Mouse (Mus musculus): ENCODE data around the gene Fsip1. TPM values are rescaled to one million over a fixed set of nuclear protein-coding genes. Genes with fewer than 3 reads are reported as not detected.

Gene Fsip1
- polyA plus RNA-seq, 1 experiment: 29.8 TPM

GRCm38 (mm10) chr2:118278249-118278648 lies 21.5 kb upstream of the Fsip1 start:
- H3K4me1 ChIP-seq (ENCODE audit: control insufficient read depth, insufficient read depth, low read length): no peaks in the 10 kb centered on the region
- H3K36me3 ChIP-seq (ENCODE audit: control insufficient read depth, insufficient read depth, low read length): no peaks in the 10 kb centered on the region
- H3K4me3 ChIP-seq (ENCODE audit: control insufficient read depth, low read depth, low read length): no peak overlapping the region
- no peak overlapping the region for H3K27ac ChIP-seq (ENCODE audit: control insufficient read depth, insufficient read depth, low read depth, low read length)
- TF ChIP-seq CTCF (IDR thresholded peaks at IDR 0.05; ENCODE audit: control insufficient read depth, insufficient read depth, insufficient replicate concordance, low read depth, low read length): no peak
- TF ChIP-seq POLR2A (IDR thresholded peaks at IDR 0.05; ENCODE audit: control insufficient read depth, low read depth, low read length): no peak
- H3K27me3 ChIP-seq (ENCODE audit: control insufficient read depth, insufficient read depth, low read length): no peaks in the 10 kb centered on the region

- no peaks in the 10 kb centered on the region for H3K36me3 ChIP-seq (ENCODE audit: control insufficient read depth, insufficient read depth, low read length)
- H3K4me3 ChIP-seq (ENCODE audit: control insufficient read depth, low read depth, low read length): peak overlapping the region; percentile 75
- no peaks in the 10 kb centered on the region; the same call in none of the 2 replicates for H3K4me1 ChIP-seq (ENCODE audit: control insufficient read depth, insufficient read depth, low read length)
- no peaks in the 10 kb centered on the region for H3K27me3 ChIP-seq (ENCODE audit: control insufficient read depth, insufficient read depth, low read length)
- no peak overlapping the region; the same call in 1 of the 2 replicates for H3K27ac ChIP-seq (ENCODE audit: control insufficient read depth, insufficient read depth, low read depth, low read length)
- TF ChIP-seq CTCF (IDR thresholded peaks at IDR 0.05; ENCODE audit: control insufficient read depth, insufficient read depth, insufficient replicate concordance, low read depth, low read length) (no peak), POLR2A (IDR thresholded peaks at IDR 0.05; ENCODE audit: control insufficient read depth, low read depth, low read length) (peak; percentile 69; the same call in 1 of the 2 replicates)
Observed at GRCm38 (mm10) chr2:118271606-118272005, 14.8 kb upstream of the Fsip1 start.

GRCm38 (mm10) chr2:118270213-118270612 lies 13.4 kb upstream of the Fsip1 start:
- TF ChIP-seq POLR2A (IDR thresholded peaks at IDR 0.05; ENCODE audit: control insufficient read depth, low read depth, low read length) (no peak), CTCF (IDR thresholded peaks at IDR 0.05; ENCODE audit: control insufficient read depth, insufficient read depth, insufficient replicate concordance, low read depth, low read length) (no peak)
- Histone ChIP-seq H3K4me1 (ENCODE audit: control insufficient read depth, insufficient read depth, low read length) (no peaks in the 10 kb centered on the region; the same call in none of the 2 replicates), H3K27ac (ENCODE audit: control insufficient read depth, insufficient read depth, low read depth, low read length) (no peak overlapping the region), H3K36me3 (ENCODE audit: control insufficient read depth, insufficient read depth, low read length) (no peaks in the 10 kb centered on the region), H3K27me3 (ENCODE audit: control insufficient read depth, insufficient read depth, low read length) (no peaks in the 10 kb centered on the region), H3K4me3 (ENCODE audit: control insufficient read depth, low read depth, low read length) (no peak overlapping the region)

- no peak overlapping the region for H3K27ac ChIP-seq (ENCODE audit: control insufficient read depth, insufficient read depth, low read depth, low read length)
- H3K4me3 ChIP-seq (ENCODE audit: control insufficient read depth, low read depth, low read length): no peak overlapping the region
- TF ChIP-seq CTCF (IDR thresholded peaks at IDR 0.05; ENCODE audit: control insufficient read depth, insufficient read depth, insufficient replicate concordance, low read depth, low read length): no peak
- TF ChIP-seq POLR2A (IDR thresholded peaks at IDR 0.05; ENCODE audit: control insufficient read depth, low read depth, low read length): no peak
- no peaks in the 10 kb centered on the region for H3K27me3 ChIP-seq (ENCODE audit: control insufficient read depth, insufficient read depth, low read length)
- 0 out of 2 replicates have a peak, but pooled peaks cover 2% of the 10 kb centered on the region for H3K4me1 ChIP-seq (ENCODE audit: control insufficient read depth, insufficient read depth, low read length)
- H3K36me3 ChIP-seq (ENCODE audit: control insufficient read depth, insufficient read depth, low read length): no peaks in the 10 kb centered on the region
Observed at GRCm38 (mm10) chr2:118263914-118264201, 7.1 kb upstream of the Fsip1 start.

- no peaks in the 10 kb centered on the region for H3K27me3 ChIP-seq (ENCODE audit: control insufficient read depth, insufficient read depth, low read length)
- H3K4me3 ChIP-seq (ENCODE audit: control insufficient read depth, low read depth, low read length): no peak overlapping the region
- H3K27ac ChIP-seq (ENCODE audit: control insufficient read depth, insufficient read depth, low read depth, low read length): no peak overlapping the region
- 0 out of 2 replicates have a peak, but pooled peaks cover 2% of the 10 kb centered on the region for H3K4me1 ChIP-seq (ENCODE audit: control insufficient read depth, insufficient read depth, low read length)
- no peak for TF ChIP-seq CTCF (IDR thresholded peaks at IDR 0.05; ENCODE audit: control insufficient read depth, insufficient read depth, insufficient replicate concordance, low read depth, low read length)
- no peak for TF ChIP-seq POLR2A (IDR thresholded peaks at IDR 0.05; ENCODE audit: control insufficient read depth, low read depth, low read length)
- H3K36me3 ChIP-seq (ENCODE audit: control insufficient read depth, insufficient read depth, low read length): no peaks in the 10 kb centered on the region
Observed at GRCm38 (mm10) chr2:118263151-118263913, 6.6 kb upstream of the Fsip1 start.

GRCm38 (mm10) chr2:118262673-118263072 lies 5.9 kb upstream of the Fsip1 start:
- TF ChIP-seq CTCF (IDR thresholded peaks at IDR 0.05; ENCODE audit: control insufficient read depth, insufficient read depth, insufficient replicate concordance, low read depth, low read length) (no peak), POLR2A (IDR thresholded peaks at IDR 0.05; ENCODE audit: control insufficient read depth, low read depth, low read length) (no peak)
- Histone ChIP-seq H3K4me1 (ENCODE audit: control insufficient read depth, insufficient read depth, low read length) (0 out of 2 replicates have a peak, but pooled peaks cover 2% of the 10 kb centered on the region), H3K27me3 (ENCODE audit: control insufficient read depth, insufficient read depth, low read length) (no peaks in the 10 kb centered on the region), H3K27ac (ENCODE audit: control insufficient read depth, insufficient read depth, low read depth, low read length) (no peak overlapping the region), H3K36me3 (ENCODE audit: control insufficient read depth, insufficient read depth, low read length) (no peaks in the 10 kb centered on the region), H3K4me3 (ENCODE audit: control insufficient read depth, low read depth, low read length) (no peak overlapping the region)

GRCm38 (mm10) chr2:118259746-118260145 lies 3.0 kb upstream of the Fsip1 start:
- Histone ChIP-seq H3K27ac (ENCODE audit: control insufficient read depth, insufficient read depth, low read depth, low read length) (no peak overlapping the region), H3K4me1 (ENCODE audit: control insufficient read depth, insufficient read depth, low read length) (0 out of 2 replicates have a peak, but pooled peaks cover 4% of the 10 kb centered on the region), H3K4me3 (ENCODE audit: control insufficient read depth, low read depth, low read length) (no peak overlapping the region), H3K36me3 (ENCODE audit: control insufficient read depth, insufficient read depth, low read length) (no peaks in the 10 kb centered on the region; the same call in 1 of the 2 replicates), H3K27me3 (ENCODE audit: control insufficient read depth, insufficient read depth, low read length) (no peaks in the 10 kb centered on the region)
- no peak for TF ChIP-seq CTCF (IDR thresholded peaks at IDR 0.05; ENCODE audit: control insufficient read depth, insufficient read depth, insufficient replicate concordance, low read depth, low read length)

All from testis, adult 2 months (tissue).